Mouse (Mus musculus) spleen, postnatal 10 days (tissue): ENCODE measurements around the gene Prx.
A peak's percentile ranks its signal among the peaks of the same experiment; 100 is the strongest.

Experiments used
- DNase-seq, 2 experiments: peaks; one replicate each; pipeline ENCODE4 v3.0.0; 2021 to 2022; ENCODE audit warnings: low spot score in 2 of 2

The Prx gene

GRCm38 (mm10) chr7:27520599-27520998 lies 21.5 kb downstream of the Prx start:
- DNase-seq, result no peak

DNA sequence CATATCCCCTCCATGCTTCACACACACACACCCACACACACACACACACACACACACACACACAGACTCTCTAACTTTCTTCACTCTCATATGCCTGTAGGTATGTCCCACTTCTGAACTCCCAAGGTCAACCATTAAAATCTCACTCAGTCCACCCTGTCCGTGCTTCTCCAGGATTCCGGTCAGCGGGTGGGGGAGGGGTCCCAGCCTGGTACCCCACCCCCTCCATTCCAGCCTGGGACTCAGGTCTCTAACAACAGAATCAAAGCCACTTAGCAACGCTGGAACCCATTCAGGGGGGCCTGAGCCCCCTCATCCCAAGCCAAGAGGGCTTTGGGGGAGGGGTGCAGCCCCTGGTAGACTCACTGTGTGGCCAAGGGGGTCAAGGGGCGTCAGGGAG lies 23.8 kb downstream of the Prx start, which contains the start of gene Hipk4:
Gene Hipk4 (plus strand): TSS at position 301 of the 400 bp plus-strand sequence.
- no peak for DNase-seq

GRCm38 (mm10) chr7:27523805-27524204 lies 24.7 kb downstream of the Prx start:
- no peak for DNase-seq

- DNase-seq, result peak; percentile 68 to 90
Observed at GRCm38 (mm10) chr7:27526039-27526827, 27.1 kb downstream of the Prx start.

DNA sequence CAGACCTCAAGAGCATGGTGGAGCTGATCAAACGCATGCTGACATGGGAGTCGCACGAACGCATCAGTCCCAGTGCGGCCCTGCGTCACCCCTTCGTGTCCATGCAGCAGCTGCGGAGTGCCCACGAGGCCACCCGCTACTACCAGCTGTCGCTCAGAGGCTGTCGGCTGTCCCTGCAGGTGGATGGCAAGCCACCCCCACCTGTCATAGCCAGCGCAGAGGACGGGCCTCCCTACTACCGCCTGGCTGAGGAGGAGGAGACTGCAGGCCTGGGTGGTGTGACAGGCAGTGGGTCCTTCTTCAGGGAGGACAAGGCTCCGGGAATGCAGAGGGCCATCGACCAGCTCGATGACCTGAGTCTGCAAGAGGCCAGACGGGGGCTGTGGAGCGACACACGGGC lies 29.9 kb downstream of the Prx start:
- DNase-seq, result peak in 1 of 2 experiments; percentile 14

DNA sequence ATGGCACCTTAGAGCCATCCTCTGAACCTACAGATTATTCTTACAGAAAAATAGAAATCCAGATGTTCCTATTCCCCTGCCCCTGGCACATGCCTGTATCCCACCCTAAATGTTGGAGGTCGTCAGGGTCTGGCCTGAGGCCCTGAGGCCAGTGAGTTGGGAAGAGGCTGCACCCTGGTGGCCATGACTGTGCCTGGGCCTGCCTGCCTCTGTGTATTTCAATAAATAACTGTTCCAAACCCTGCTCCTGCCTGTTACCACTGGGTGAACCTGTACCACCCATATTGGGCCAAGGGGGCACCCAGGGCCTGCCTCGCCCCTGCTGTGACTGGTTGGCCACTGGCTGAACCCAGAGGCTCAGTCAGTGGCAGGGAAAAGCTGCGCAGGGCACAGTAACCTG lies 31.8 kb downstream of the Prx start:
- DNase-seq, result peak in 1 of 2 experiments; percentile 17

- DNase-seq, result no peak
Observed at GRCm38 (mm10) chr7:27531707-27532106, 32.6 kb downstream of the Prx start.

DNA sequence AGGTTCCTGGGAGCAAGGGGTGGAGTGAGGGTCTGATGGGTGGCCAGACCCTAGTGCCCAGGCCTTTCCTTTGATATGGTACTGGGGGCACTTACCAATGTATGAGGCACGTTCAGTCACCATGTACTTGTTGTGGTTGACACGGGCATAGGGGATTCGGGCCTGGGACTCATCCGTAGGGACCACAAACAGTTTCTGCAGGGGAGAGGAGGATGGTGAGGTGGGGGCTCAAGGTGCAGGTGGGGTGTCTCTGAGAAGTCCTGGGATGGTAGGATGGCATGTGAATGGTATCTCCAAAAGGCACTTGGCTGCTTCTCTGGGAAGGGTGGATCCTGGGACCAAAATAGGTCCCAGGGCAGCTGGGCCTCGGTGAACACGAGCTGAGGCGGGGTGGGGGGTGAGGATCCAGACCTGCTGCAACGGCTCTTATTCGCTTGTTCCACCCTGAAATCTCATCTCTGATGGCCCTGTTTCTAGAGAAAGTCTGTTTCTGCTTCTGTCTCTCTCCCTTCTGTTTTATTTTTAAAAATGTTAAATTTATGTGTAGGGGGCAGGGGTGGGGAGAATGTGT lies 33.4 kb downstream of the Prx start:
- DNase-seq, result no peak

DNA sequence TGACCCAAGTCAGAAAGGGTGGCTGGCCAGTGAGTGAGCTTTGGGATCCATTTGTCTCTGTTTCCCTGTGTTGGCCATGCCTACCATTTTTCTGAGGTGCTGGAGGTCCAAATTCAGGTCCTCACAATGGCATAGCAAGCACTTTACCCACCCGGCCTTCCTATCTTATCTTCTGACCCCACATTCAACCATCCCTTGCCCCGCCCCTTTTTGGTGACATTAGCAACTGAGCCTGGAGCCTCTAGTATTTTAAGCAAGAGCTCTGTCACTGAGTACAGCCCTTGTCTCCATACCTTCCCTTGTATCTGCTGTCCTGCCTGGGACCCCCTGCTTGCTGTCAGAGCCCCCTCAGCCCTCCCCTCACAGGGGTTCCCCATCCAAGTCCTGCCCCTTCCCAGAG lies 36.3 kb downstream of the Prx start:
- peak in 1 of 2 experiments; percentile 76 for DNase-seq

GRCm38 (mm10) chr7:27536618-27537017 lies 37.5 kb downstream of the Prx start:
- DNase-seq, result peak in 1 of 2 experiments; percentile 14

DNA sequence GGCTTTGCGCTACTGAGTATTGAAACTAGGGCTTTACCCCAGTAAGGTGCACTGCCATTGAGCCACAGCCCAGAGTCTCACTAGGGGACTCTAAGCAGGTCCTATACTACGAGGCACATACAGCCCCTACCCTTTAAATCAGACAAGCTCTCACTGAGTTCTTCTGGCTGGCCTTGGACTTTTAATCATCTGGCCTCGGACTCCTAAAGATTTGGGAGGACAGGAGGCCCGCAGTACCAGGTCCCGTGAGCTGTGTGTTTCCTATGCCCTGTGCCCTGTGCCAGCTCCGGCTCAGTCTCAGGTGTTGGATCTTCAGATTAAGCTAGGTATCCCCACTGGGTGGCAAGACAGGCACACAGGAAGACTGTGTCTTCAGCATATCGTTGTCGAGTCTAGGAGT lies 38.9 kb downstream of the Prx start:
- DNase-seq, result no peak

DNA sequence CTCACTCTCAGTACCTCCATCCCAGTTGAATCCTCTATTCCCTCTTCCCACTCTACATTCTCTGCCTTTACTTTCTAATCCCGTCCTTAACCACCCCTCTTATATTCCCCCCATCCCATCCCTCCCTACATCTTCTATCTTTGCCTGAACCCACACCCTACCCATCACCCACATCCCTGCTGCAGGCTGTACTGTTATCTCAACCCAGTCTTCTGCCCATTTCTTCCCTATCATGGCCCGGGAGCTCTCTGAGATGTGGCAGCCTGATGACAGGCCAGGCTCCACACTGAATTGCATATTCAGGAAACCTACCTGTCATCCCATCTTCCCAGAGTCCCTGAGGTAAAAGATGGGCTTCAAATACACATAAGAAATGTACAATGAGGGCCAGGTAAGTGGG lies 39.7 kb downstream of the Prx start:
- no peak for DNase-seq

DNA sequence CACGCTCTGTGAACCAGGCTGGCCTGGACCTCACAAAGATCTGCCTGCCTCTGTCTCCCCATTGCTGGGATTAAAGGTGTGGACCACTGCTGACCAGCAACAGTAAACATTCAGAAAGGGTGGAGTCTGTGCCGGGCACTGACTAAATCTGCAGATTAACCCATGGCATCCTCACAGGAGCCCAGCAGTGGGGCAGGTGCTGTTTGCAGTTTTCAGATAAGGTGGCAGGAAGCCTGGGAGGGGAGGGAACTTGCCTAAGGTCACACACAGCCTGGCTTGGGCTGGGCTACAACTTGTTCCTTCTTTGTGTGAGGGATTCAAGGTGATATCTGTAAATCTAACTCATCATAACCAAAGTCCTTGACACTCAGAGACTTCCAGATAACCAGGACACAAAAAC lies 41.4 kb downstream of the Prx start:
- DNase-seq, result peak in 1 of 2 experiments; percentile 47

GRCm38 (mm10) chr7:27540935-27541334 lies 41.8 kb downstream of the Prx start:
- no peak for DNase-seq

DNA sequence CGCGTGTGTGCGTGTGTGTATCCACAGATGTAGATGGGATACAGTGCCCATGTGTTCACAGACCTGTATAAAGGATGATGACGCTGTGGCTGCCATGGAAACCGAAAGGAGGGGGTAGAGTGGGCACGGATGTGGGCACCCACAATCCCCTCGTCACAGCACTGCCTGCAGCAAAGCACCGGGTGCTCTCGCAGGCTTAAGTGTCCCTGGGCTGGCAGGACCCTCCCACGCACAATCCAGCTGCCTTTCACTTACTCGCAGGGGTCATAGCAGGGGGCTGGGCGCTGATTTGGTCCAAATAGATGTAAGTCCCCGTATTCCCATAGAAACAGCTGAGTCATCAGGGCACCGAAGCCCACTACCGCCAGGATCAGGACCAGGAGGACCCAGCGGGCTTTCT lies 42.3 kb downstream of the Prx start:
- DNase-seq, result peak in 1 of 2 experiments; percentile 73

DNA sequence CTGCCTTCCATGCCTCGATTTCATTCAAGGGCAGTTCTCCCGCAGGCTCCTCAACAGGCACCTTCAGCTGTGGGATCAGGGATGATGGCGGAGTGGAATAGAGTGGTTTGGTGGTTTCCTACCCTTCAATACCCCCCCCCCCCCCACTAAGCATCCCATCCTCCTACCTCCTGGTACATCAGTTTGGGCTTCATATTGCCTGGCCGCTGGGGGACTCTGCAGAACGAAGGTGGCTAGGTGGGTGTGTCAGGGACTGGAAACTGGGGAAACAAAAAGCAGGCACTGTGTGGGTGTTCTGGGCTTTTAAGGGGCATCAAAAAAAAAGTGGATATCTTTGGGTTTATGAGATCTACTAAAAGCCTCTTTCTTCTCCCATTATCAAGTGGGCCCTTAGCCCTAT lies 42.8 kb downstream of the Prx start:
- no peak for DNase-seq

- peak; percentile 72 to 87 for DNase-seq
Observed at GRCm38 (mm10) chr7:27542392-27543033, 43.4 kb downstream of the Prx start.

- no peak for DNase-seq
Observed at GRCm38 (mm10) chr7:27543065-27543464, 43.9 kb downstream of the Prx start.

DNA sequence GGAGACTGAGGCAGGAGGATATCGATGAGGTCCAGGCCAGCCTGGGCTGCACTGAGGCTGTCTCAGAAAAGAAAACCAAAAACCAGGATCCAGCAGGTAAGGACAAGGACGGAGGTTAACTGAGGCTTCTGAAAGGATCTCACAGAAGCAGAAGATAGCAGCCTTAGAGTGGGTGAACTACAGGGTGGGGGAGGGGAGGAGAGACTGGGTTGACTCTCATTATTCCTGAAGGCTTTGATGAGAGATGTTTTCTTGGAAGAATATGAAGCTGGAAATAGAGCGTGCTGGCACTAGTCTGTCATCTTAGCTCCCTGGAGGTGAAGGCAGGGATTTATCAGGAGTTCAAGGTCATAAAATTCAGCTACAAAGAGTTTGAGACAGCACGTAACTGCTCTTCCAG lies 44.7 kb downstream of the Prx start:
- no peak for DNase-seq

GRCm38 (mm10) chr7:27544675-27545370 lies 45.7 kb downstream of the Prx start:
- peak in 1 of 2 experiments; percentile 64 for DNase-seq

DNA sequence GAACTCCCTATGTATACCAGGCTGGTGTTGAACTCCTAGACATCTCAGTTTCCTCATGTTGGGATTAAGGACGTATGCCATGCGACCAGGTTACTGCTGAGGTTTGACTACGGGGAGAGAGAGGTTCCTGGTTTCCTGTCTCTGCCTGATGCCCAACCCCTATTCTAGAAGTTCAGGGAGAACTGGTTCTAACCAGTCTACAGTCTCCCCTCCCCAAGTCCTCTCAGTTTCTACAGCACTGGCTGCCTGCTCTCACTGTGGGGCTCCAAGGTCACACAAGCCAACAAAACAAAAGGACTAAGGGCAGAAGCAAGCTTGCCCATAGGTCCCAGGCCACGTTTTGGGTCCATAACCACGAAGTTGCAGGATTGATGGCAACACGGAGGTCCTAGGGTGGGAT lies 50.5 kb downstream of the Prx start:
- DNase-seq, result no peak

GRCm38 (mm10) chr7:27552070-27552469 lies 52.9 kb downstream of the Prx start:
- DNase-seq, result no peak
